Mouse (Mus musculus): ENCODE measurements at regions not wholly inside any gene's neighbourhood (a gene's known extent, or its start where the extent isn't known, plus 50 kb on each side); places are given as distances from the start of the nearest gene placed in this dataset.
A peak's percentile ranks its signal among the peaks of the same experiment; 100 is the strongest.

GRCm38 (mm10) chr10:110534387-110534786, 78.4 kb upstream of the Nav3 start:
- DNase-seq = no peak

GRCm38 (mm10) chr10:110542712-110543111, 86.7 kb upstream of the Nav3 start:
- DNase-seq = no peak

GRCm38 (mm10) chr10:110548391-110548790, 92.4 kb upstream of the Nav3 start:
- peak; percentile 46 to 51 for DNase-seq

- DNase-seq = no peak
These were observed 98.0 kb upstream of the Nav3 start for GRCm38 (mm10) chr10:110553954-110554353.

GRCm38 (mm10) chr10:110556326-110556883, 100.4 kb upstream of the Nav3 start:
- DNase-seq = no peak

GRCm38 (mm10) chr10:110563057-110563456, 107.1 kb upstream of the Nav3 start:
- no peak for DNase-seq

GRCm38 (mm10) chr10:110563571-110563970, 107.6 kb upstream of the Nav3 start:
- DNase-seq = no peak

GRCm38 (mm10) chr10:110566260-110567050, 110.5 kb upstream of the Nav3 start:
- no peak for DNase-seq

GRCm38 (mm10) chr10:110570465-110570864, 114.5 kb upstream of the Nav3 start:
- no peak for DNase-seq

- no peak for DNase-seq
These were observed 115.2 kb upstream of the Nav3 start for GRCm38 (mm10) chr10:110571179-110571578.

- DNase-seq = no peak
These were observed 117.5 kb upstream of the Nav3 start for GRCm38 (mm10) chr10:110573530-110573929.

- DNase-seq = no peak
These were observed 130.0 kb upstream of the Nav3 start for GRCm38 (mm10) chr10:110586029-110586428.

GRCm38 (mm10) chr10:110586507-110586906, 130.5 kb upstream of the Nav3 start:
- no peak for DNase-seq

GRCm38 (mm10) chr10:110587529-110587928, 131.5 kb upstream of the Nav3 start:
- DNase-seq = no peak

GRCm38 (mm10) chr10:110600352-110600853, 144.4 kb upstream of the Nav3 start:
- no peak for DNase-seq

GRCm38 (mm10) chr10:110610336-110610735, 134.9 kb upstream of the E2f7 start:
- DNase-seq = no peak

- DNase-seq = no peak
These were observed 128.2 kb upstream of the E2f7 start for GRCm38 (mm10) chr10:110617004-110617403.

GRCm38 (mm10) chr10:110619193-110619592, 126.0 kb upstream of the E2f7 start:
- peak in 1 of 2 experiments; percentile 6 for DNase-seq

GRCm38 (mm10) chr10:110625644-110626043, 119.6 kb upstream of the E2f7 start:
- DNase-seq = no peak

GRCm38 (mm10) chr10:110640406-110640805, 104.8 kb upstream of the E2f7 start:
- DNase-seq = no peak

GRCm38 (mm10) chr10:110642065-110642690, 103.1 kb upstream of the E2f7 start:
- no peak for DNase-seq

GRCm38 (mm10) chr10:110647603-110648002, 97.6 kb upstream of the E2f7 start:
- DNase-seq = no peak

GRCm38 (mm10) chr10:110650107-110650506, 95.1 kb upstream of the E2f7 start:
- no peak for DNase-seq

GRCm38 (mm10) chr10:110650851-110651250, 94.4 kb upstream of the E2f7 start:
- no peak for DNase-seq

All from cerebellum, postnatal 36 days (tissue).